Mouse (Mus musculus): ENCODE results near the gene Guca2b. TPM values are rescaled to one million over a fixed set of nuclear protein-coding genes. Genes with fewer than 3 reads are reported as not detected.
A peak's percentile ranks its signal among the peaks of the same experiment; 100 is the strongest.

Gene Guca2b
- under 1 TPM in 1 of 2 experiments, not detected in 1; 0.56 TPM for total RNA-seq (2021)
- long read RNA-seq, experiment 1 = 0 reads
- long read RNA-seq, experiment 2 = 0 reads

- no peak for DNase-seq (ENCODE audit: low spot score in 2 of 2)
These were observed at the start of gene Guca2b for GRCm38 (mm10) chr4:119658731-119659130. Gene Guca2b (minus strand): TSS chr4:119658954.

GRCm38 (mm10) chr4:119707751-119708150 lies 49.0 kb upstream of the Guca2b start:
- no peak for DNase-seq (ENCODE audit: low spot score in 2 of 2)

- DNase-seq (ENCODE audit: low spot score in 2 of 2) = no peak
These were observed 48.6 kb upstream of the Guca2b start for GRCm38 (mm10) chr4:119707326-119707725.

GRCm38 (mm10) chr4:119703965-119704364 lies 45.2 kb upstream of the Guca2b start:
- no peak for DNase-seq (ENCODE audit: low spot score in 2 of 2)

- DNase-seq (ENCODE audit: low spot score in 2 of 2) = no peak
These were observed 42.7 kb upstream of the Guca2b start for GRCm38 (mm10) chr4:119701269-119701954.

- no peak for DNase-seq (ENCODE audit: low spot score in 2 of 2)
These were observed 39.6 kb upstream of the Guca2b start for GRCm38 (mm10) chr4:119698339-119698738.

GRCm38 (mm10) chr4:119685746-119686145 lies 27.0 kb upstream of the Guca2b start:
- no peak for DNase-seq (ENCODE audit: low spot score in 2 of 2)

GRCm38 (mm10) chr4:119682596-119682995 lies 23.8 kb upstream of the Guca2b start:
- no peak for DNase-seq (ENCODE audit: low spot score in 2 of 2)

GRCm38 (mm10) chr4:119672685-119673084 lies 13.9 kb upstream of the Guca2b start:
- no peak for DNase-seq (ENCODE audit: low spot score in 2 of 2)

GRCm38 (mm10) chr4:119671164-119671563 lies 12.4 kb upstream of the Guca2b start:
- no peak for DNase-seq (ENCODE audit: low spot score in 2 of 2)

GRCm38 (mm10) chr4:119670736-119671135 lies 12.0 kb upstream of the Guca2b start:
- DNase-seq (ENCODE audit: low spot score in 2 of 2) = no peak

- DNase-seq (ENCODE audit: low spot score in 2 of 2) = no peak
These were observed 11.4 kb upstream of the Guca2b start for GRCm38 (mm10) chr4:119670210-119670555.

GRCm38 (mm10) chr4:119669356-119670209 lies 10.8 kb upstream of the Guca2b start:
- DNase-seq (ENCODE audit: low spot score in 2 of 2) = no peak

- DNase-seq (ENCODE audit: low spot score in 2 of 2) = no peak
These were observed 9.8 kb upstream of the Guca2b start for GRCm38 (mm10) chr4:119668596-119668995.

GRCm38 (mm10) chr4:119668185-119668584 lies 9.4 kb upstream of the Guca2b start:
- no peak for DNase-seq (ENCODE audit: low spot score in 2 of 2)

- DNase-seq (ENCODE audit: low spot score in 2 of 2) = peak; percentile 39 to 42
These were observed 8.7 kb upstream of the Guca2b start for GRCm38 (mm10) chr4:119667454-119667853.

- DNase-seq (ENCODE audit: low spot score in 2 of 2) = no peak
These were observed 7.4 kb upstream of the Guca2b start for GRCm38 (mm10) chr4:119666116-119666515.

GRCm38 (mm10) chr4:119665166-119665565 lies 6.4 kb upstream of the Guca2b start:
- DNase-seq (ENCODE audit: low spot score in 2 of 2) = no peak

- no peak for DNase-seq (ENCODE audit: low spot score in 2 of 2)
These were observed 4.8 kb upstream of the Guca2b start for GRCm38 (mm10) chr4:119663409-119664095.

- DNase-seq (ENCODE audit: low spot score in 2 of 2) = peak in 1 of 2 experiments; percentile 28
These were observed 4.2 kb upstream of the Guca2b start for GRCm38 (mm10) chr4:119662976-119663375.

- DNase-seq (ENCODE audit: low spot score in 2 of 2) = no peak
These were observed 3.4 kb upstream of the Guca2b start for GRCm38 (mm10) chr4:119662151-119662550.

GRCm38 (mm10) chr4:119660007-119660406 lies 1.3 kb upstream of the Guca2b start:
- DNase-seq (ENCODE audit: low spot score in 2 of 2) = no peak

All from adrenal gland, adult 18-20 months (tissue).